Mouse (Mus musculus) E14TG2a.4 (cell line): ENCODE data around the gene Ids.
"Not testable (repeated sequence)": the region's sequence is repeated elsewhere in the genome, so short reads cannot be mapped to it uniquely, and the experiment has no call there.

Experiments used
- H3K27me3 ChIP-seq: 2 replicates; pipeline ENCODE4 v1.6.1; 2014; ENCODE audit warnings: low read length, control low read depth; ENCODE audit not compliant: insufficient read depth
- H3K36me3 ChIP-seq: 2 replicates; pipeline ENCODE4 v1.6.1; 2014; ENCODE audit warnings: low read length, control low read depth; ENCODE audit not compliant: insufficient read depth
- H3K4me1 ChIP-seq: replicated peaks from 2 replicates; pipeline ENCODE4 v1.6.1; 2014; ENCODE audit warnings: low read depth, low read length, control low read depth
- H3K4me3 ChIP-seq: replicated peaks from 2 replicates; pipeline ENCODE4 v1.5.1; 2014; ENCODE audit warnings: mild to moderate bottlenecking, low read length
- H3K9me3 ChIP-seq: 2 replicates; pipeline ENCODE4 v1.6.1; 2014; ENCODE audit warnings: low read length, control low read depth
- CTCF ChIP-seq: conservative IDR thresholded peaks from 2 replicates; pipeline ENCODE4 v1.5.1; 2014; ENCODE audit warnings: low read length
- NANOG ChIP-seq: IDR thresholded peaks from 2 replicates; pipeline ENCODE4 v1.6.1; 2014; ENCODE audit warnings: borderline replicate concordance, low read length, mixed read lengths
- POU5F1 ChIP-seq: IDR thresholded peaks from 2 replicates; pipeline ENCODE4 v1.6.1; 2014; ENCODE audit warnings: low read length, borderline replicate concordance

Gene Ids

DNA sequence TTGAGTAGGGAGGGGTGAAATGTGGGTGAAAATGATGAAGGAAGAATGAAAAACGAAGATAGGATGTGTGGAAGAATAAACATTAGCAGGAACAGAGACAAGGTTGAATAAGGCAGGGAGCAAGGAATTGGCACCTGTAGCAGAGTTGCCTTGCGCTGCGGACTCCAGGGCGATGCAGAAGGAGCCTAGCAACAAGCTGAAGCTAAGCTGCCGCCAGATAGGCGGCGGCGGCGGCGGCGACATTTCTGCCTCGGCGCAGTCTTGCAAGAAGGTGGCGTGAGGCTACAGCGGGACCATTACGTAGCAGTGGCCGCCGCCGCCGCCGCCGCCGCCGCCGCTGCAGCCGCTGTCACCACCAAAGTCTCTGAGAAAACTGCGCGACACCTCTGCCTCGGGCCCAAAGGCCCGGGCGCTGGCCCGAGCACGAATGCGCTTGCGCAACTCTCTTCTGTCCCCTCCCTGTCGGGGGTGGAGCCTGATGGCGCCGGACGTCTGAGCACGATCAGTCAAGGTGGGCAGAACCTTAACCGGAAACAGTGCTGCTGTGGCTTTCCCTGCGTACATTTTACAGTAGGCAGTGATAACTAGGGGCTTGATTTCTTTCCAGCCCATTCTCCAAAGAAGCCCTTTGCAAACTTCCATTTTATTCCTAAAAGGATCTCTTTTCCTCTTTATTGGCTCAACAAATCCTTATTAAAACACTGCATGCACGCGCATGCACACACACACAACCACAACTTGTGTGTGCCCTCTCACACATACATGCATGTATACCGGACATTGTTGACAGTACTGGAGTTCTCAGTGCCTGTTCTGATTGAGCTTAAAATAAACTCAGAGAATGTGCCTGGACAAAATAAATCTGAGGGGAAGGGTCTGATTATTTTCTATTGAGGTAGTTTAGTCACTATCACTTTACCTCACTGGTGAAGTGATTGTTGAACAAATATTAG, at the start of gene Ids:
Gene Ids, minus strand, starts transcription at position 424 of the 953 bp plus-strand sequence.
- Histone ChIP-seq H3K4me1 (peaks cover 12% of the 10 kb centered on the region; the same call in 1 of the 2 replicates), H3K27me3 (no peaks in the 10 kb centered on the region), H3K36me3 (no peaks in the 10 kb centered on the region; the same call in 1 of the 2 replicates), H3K4me3 (peak within 1 kb of the TSS; percentile 76), H3K9me3 (no peaks in the 10 kb centered on the region)
- TF ChIP-seq CTCF: no peak
- no peak for TF ChIP-seq POU5F1
- no peak for TF ChIP-seq NANOG

DNA sequence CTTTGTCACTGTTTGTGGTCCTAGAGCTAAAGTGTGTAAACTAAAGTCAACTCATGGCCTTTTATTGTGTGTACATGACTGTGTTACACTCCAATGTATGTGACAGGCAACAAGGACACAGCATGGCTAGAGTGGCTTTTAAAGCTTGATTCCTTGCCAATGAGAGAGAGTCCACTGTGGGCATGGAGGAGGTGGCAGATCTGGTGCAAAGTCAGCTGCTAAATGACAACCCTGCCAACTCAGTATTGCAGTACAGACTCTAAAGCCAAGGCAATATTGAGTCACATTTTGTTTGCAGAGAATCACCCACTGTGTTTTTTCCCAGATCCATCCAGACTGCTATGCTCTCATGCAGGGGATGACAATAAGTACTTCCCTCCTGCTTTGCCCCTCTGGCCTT, 27.8 kb upstream of the Ids start:
- H3K9me3 ChIP-seq, H3K27me3 ChIP-seq, H3K4me3 ChIP-seq, H3K4me1 ChIP-seq: not testable (repeated sequence)
- peaks cover 18% of the 10 kb centered on the region for H3K36me3 ChIP-seq

DNA sequence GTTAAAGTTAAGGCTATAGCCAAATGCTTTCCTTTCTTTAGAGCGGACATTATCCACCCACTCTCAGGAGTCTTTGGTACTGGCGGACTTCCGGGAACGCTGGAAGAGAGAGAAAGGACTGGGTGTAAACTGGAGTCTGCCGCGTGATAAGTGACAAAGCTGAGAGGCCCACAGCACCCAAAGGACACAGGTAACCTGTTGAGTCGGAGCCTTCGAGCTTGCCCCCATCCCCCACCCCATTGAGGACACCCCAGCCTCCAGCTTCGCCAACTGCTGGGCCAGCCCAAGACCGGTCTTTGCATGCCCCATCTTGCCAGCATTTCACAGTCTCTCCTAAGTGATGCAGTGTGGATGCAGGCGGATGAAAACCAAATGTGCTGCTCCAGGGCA, 21.1 kb upstream of the Ids start:
- Histone ChIP-seq H3K4me3 (peak overlapping the region; percentile 79), H3K27me3 (no peaks in the 10 kb centered on the region), H3K4me1 (0 out of 2 replicates have a peak, but pooled peaks cover 6% of the 10 kb centered on the region), H3K36me3 (peaks cover 20% of the 10 kb centered on the region), H3K9me3 (peaks cover 4% of the 10 kb centered on the region; the same call in 1 of the 2 replicates)
- TF ChIP-seq POU5F1 (no peak), CTCF (no peak), NANOG (no peak)

DNA sequence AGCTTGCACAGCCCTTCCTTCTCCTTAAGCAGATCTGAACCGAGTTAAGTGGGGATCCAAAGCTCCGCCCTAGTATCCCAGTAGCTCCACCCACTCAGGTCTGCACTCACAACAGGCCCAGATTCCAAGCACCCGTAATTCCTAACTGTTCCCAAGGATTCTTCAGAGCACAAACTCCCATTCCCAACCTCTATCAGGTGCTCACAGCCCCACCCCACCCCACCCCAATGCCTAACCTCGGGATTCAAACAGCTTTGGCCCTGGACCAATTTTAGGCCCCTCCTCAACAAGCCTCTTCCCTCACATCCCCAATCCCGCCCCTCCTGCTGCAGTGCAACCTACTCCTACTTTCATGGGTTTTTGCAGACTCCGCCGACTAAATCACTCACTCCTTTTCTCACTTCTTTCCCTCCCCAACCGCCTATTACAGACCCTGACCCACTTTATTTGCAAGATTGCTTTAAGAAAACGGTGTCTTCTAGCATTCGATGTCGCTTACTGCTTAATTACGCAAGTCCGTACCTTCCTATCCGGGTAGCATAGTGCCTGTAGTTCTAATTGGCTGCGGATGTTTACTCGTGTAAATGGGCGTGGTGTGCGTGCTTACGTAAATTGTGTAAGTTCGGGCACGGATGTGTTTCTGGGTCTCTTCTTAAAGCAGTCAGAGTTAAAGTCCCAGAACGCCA, 20.5 kb upstream of the Ids start, which contains the start of gene 1110012L19Rik:
Gene 1110012L19Rik, plus strand, starts transcription at position 602 of the 686 bp plus-strand sequence.
- peaks cover 20% of the 10 kb centered on the region for H3K36me3 ChIP-seq
- H3K27me3 ChIP-seq: no peaks in the 10 kb centered on the region
- H3K9me3 ChIP-seq: peaks cover 4% of the 10 kb centered on the region; the same call in 1 of the 2 replicates
- H3K4me1 ChIP-seq: 0 out of 2 replicates have a peak, but pooled peaks cover 6% of the 10 kb centered on the region
- TF ChIP-seq CTCF (no peak), POU5F1 (no peak), NANOG (no peak)
- H3K4me3 ChIP-seq: peak within 1 kb of the TSS; percentile 79

DNA sequence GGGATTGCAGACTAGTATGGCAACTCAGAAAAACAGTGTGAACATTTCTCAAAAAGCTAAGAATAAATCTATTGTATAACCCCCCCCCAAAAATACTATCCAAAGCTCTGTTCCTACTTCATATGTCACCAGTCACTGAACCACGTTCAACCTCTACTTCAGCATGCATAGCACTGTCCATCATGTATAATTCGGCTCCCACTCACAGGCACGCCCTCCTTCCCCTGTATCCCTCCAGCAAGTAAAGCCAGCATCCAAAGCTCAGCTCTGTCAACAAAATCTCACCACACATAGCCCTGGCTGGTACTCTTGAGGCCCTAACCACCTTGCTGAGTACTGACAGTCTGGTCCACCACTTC, 20.0 kb upstream of the Ids start:
- TF ChIP-seq CTCF: no peak
- no peak for TF ChIP-seq POU5F1
- TF ChIP-seq NANOG: no peak
- Histone ChIP-seq H3K27me3 (no peaks in the 10 kb centered on the region), H3K4me3 (peak overlapping the region; percentile 79), H3K4me1 (0 out of 2 replicates have a peak, but pooled peaks cover 6% of the 10 kb centered on the region), H3K36me3 (peaks cover 20% of the 10 kb centered on the region), H3K9me3 (peaks cover 4% of the 10 kb centered on the region; the same call in 1 of the 2 replicates)

DNA sequence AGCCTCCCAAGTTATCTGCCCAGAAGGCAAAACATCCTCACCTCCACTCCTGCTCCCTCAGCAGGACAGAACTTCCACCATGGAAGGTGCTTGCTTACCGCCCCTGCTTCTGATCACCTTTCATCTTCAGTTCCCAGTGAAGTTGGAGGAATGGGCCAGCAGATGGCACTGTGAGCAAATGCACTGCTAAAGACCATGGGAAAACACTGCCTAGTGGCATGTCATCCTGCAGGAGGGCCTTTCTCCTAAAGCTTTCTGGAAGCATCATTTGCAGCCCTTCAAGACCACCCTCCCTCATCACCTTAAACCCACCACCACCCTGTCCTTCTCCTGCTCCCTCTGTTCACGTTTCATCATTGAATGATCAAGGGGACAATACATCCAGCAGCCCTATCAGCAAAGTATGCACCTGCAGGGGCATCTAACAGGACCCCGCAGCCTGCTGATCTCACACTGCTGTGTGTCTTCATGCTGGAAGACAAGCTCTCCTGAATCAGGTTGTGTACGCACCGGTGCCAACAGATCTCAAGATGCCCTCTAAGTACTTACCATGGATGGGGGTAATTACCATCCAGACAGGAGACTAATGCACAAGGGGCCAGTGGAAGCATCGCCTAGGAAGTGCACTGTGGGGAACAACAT, 9.7 kb upstream of the Ids start:
- not testable (repeated sequence) for H3K4me3 ChIP-seq, H3K36me3 ChIP-seq, H3K4me1 ChIP-seq, H3K9me3 ChIP-seq, H3K27me3 ChIP-seq

DNA sequence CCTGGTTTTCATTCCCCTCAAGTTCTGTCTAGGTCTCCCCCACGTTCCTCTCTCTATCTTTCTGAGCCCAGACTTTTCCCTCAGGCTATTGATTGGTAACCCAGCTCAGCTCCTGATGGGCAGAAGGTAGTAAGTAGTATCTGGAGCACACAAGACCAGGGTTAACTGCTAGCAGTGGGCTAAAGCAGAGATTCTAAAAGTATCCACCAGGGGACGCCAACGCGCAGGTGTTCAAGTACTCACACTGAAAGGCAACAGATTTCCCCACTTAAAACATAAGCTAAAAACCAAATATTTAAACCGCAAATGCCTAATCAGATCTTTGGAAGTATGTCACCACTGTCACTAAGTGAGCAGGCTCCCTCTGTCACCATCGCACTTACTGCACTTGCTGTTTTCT, 4.9 kb upstream of the Ids start:
- H3K4me3 ChIP-seq, H3K36me3 ChIP-seq, H3K27me3 ChIP-seq, H3K4me1 ChIP-seq, H3K9me3 ChIP-seq: not testable (repeated sequence)

DNA sequence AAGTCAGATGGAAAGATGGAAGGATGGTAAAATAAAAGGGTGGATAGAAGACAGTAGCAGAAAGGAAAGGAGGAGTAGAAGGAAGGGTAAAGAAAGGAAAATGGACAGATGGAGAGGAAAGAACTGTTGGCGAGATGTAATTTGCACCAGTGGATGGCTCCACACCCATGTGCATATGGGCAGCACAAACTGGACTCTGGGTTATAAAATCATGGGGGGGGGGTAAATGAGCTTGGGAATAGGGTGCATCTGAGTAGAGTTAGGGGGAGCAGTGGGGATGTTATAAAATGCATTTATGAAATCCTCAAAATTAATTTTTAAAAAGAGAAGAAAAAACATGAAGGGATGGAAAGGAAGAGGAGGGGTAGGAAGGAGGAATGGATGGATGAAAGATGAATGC, 682 bp downstream of the Ids start:
- Histone ChIP-seq H3K4me3 (peak overlapping the region; percentile 76), H3K4me1 (peaks cover 12% of the 10 kb centered on the region; the same call in 1 of the 2 replicates), H3K27me3 (no peaks in the 10 kb centered on the region), H3K9me3 (no peaks in the 10 kb centered on the region), H3K36me3 (no peaks in the 10 kb centered on the region; the same call in 1 of the 2 replicates)
- TF ChIP-seq NANOG: no peak
- no peak for TF ChIP-seq CTCF
- TF ChIP-seq POU5F1: no peak
